Mouse (Mus musculus): Measurements from ENCODE around the gene Gm11634. TPM values are rescaled to one million over a fixed set of nuclear protein-coding genes. Genes with fewer than 3 reads are reported as not detected.
A peak's percentile ranks its signal among the peaks of the same experiment; 100 is the strongest.

The Gm11634 gene
- polyA plus RNA-seq, 1 experiment from 2014 or later = not detected

DNA sequence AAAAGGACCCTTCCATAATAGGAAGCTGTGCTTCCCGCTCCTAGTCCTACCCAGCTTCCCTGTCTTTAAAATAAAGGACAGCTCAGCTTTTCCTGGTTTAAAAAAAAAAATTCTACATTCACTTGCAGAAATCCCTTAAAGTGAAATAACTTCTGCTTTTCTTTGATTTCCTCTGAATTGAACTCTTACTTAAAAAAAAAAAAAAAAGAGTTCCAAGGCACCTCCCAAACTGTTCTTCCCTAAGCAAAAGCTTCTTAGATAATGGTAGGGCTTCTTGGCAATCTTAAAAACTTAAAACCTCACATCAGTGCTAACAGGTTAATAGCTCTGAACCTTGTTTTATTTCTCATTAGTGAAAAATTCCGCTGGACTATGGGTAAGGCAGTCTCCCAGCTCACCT lies 15.9 kb downstream of the Gm11634 start:
- no peak for ATAC-seq (ENCODE audit: low FRiP score, low read depth)
- H3K9me3 ChIP-seq = no peaks in the 10 kb centered on the region
- no peak overlapping the region for H3K4me2 ChIP-seq
- H3K27ac ChIP-seq (replicated peaks) = no peak overlapping the region
- no peak overlapping the region for H3K9ac ChIP-seq
- 86% methylated on average over 2 of the region's 2 CpGs for whole genome bisulfite sequencing
- H3K4me1 ChIP-seq (replicated peaks) = no peaks in the 10 kb centered on the region
- H3K36me3 ChIP-seq = peaks cover 29% of the 10 kb centered on the region
- H3K27me3 ChIP-seq = no peaks in the 10 kb centered on the region
- H3K4me3 ChIP-seq = no peak overlapping the region

DNA sequence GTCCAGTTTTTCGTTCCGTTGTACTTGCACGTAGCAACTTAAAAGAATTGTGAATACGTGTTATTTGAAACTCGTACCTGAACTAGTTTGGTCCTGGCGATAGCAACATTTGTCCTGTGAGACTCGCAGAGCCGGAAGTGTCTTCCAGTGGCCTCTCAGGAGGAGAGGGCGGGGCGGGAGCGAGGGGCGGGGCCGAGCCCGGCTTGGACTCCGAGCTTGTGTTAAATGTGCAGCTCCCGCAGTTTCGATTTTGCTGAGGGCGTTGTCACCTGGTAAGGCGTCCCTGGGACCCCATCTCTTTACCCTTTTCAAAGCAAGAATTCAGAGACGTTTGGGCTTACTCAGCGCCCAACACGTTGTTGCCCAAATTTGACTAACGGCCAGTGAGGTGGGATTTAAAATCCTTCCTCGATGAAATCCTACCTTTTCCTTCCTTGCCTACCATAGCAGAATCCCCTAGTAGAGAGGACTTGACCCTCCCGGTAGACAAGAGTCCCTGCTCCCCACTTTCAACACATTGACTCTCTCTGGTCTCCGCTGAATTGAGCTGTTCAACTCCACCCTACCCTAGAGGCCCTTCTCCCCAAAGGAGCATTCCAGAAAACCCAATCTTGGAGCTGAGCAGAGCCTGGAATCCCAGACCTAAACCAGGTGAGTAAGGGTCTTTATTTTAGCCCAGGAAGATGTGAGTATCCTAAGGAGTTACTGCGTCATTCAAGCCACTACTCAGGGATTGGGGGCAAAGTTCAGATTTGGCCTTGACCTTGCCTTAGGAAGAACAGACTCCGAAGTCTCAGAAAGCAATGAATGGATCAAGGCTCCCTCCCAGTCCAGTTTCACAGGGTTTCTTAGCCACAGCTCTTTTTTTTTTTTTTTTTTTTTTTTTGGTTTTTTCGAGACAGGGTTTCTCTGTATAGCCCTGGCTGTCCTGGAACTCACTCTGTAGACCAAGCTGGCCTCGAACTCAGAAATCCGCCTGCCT lies 16.7 kb downstream of the Gm11634 start, which contains the start of gene Tmem106a:
Tmem106a (plus strand) TSS at position 189 of the 982 bp plus-strand sequence.
- Histone ChIP-seq H3K27ac (replicated peaks) (no peak within 1 kb of the TSS), H3K4me2 (peak within 1 kb of the TSS; percentile 47), H3K9me3 (no peaks in the 10 kb centered on the region), H3K27me3 (no peaks in the 10 kb centered on the region), H3K4me3 (peak within 1 kb of the TSS; percentile 19), H3K9ac (no peak within 1 kb of the TSS), H3K4me1 (replicated peaks) (no peaks in the 10 kb centered on the region), H3K36me3 (peaks cover 38% of the 10 kb centered on the region)
- ATAC-seq (ENCODE audit: low FRiP score, low read depth) = no peak
- 22% methylated on average over 31 of the region's 31 CpGs for WGBS

DNA sequence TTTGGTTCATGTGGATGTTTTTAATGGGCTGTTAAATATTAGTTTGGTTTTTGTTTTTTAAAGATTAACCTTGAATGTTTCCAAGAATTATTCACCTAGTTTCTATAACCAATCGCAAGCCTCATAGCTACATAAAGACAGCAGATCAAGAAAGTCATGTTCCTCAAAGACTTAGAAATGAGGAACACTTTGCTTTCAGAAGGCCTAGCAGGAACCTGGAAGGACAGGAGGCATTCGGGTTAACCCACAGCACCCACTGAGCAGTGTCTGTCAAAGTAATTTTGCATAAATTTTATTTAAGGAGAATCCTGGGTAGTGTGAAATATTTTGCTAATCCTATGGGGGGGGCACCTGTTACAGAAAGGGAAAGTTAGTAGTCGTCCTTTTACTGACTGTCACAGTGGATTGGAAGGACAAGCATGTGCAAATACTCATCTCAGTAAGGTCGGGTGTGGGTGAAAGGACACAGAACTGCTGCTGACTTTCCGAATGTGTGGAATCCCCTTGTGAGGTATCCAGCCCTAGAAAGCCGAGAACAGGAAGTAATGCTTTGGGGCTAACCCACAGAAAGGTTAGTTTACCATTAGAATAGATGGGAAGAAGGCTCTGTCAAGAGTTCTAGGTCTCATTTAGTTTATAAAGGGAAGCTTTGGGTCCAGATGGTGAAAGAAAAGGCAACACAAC lies 17.8 kb downstream of the Gm11634 start:
- WGBS = 81% methylated on average over 6 of the region's 6 CpGs
- Histone ChIP-seq H3K9ac (no peak overlapping the region), H3K4me2 (no peak overlapping the region), H3K4me1 (replicated peaks) (no peaks in the 10 kb centered on the region), H3K27me3 (no peaks in the 10 kb centered on the region), H3K4me3 (no peak overlapping the region), H3K9me3 (no peaks in the 10 kb centered on the region), H3K36me3 (peaks cover 49% of the 10 kb centered on the region), H3K27ac (replicated peaks) (no peak overlapping the region)
- ATAC-seq (ENCODE audit: low FRiP score, low read depth) = no peak

DNA sequence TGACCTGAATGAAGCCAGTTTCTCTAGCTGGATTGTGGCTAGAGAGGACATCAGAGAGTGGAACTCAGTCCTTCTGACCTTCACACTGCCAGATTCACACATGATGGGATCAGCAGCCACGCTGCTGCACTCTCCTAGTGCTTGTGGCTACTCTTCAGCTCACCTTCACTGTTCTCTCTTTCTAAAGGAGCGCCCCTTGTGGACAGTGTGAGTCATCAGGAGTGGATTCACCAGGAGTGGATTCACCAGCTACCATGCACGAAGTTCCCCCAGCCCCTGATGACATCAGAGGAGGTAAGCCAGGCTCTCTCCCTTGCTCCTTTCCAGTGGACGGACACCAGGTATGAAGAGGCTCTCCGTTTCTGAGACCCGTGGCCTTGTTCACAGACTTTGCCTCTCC lies 22.9 kb downstream of the Gm11634 start:
- WGBS = 80% methylated on average over 6 of the region's 6 CpGs
- ATAC-seq (ENCODE audit: low FRiP score, low read depth) = no peak
- Histone ChIP-seq H3K9ac (no peak overlapping the region), H3K4me2 (no peak overlapping the region), H3K27ac (replicated peaks) (no peak overlapping the region), H3K27me3 (no peaks in the 10 kb centered on the region), H3K4me1 (replicated peaks) (no peaks in the 10 kb centered on the region), H3K4me3 (no peak overlapping the region), H3K9me3 (no peaks in the 10 kb centered on the region), H3K36me3 (peaks cover 93% of the 10 kb centered on the region)

DNA sequence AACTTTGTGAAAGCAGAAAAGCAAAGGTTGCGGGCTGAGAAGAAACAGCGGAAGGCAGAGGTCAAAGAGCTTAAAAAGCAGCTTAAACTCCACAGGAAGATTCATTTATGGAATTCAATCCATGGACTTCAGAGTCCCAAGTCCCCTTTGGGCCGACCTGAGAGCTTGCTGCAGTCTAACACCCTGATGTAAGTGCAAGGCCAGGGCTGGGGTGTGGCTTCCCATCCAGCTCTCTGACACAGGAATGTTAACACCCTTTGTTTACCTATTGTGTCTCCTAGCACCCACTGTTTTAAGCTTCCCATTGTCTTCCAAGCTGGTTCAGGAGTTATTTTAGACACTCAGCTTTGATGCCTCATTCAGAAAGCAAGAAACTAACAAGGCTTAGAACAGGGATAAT lies 30.6 kb downstream of the Gm11634 start:
- WGBS = 83% methylated on average over 3 of the region's 3 CpGs

DNA sequence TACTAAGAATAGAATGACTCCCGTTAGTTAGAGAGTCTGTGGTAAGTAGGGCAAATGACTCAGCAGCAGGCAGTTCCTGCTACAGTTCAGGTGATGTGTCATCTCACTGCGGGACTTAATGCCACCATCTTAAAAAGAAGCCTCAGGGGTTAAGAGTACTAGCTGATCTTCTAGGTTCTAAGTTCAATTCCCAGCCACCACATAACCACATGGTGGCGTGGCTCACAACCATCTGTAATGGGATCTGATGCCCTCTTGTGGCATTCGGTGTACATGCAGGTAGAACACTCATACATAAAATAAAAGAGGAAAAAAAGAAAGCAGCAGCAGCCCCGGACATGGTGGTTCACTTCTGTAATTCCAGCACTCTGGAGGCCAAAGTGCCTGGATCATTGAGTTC lies 36.7 kb downstream of the Gm11634 start:
- no peaks in the 10 kb centered on the region for H3K4me1 ChIP-seq (replicated peaks)
- no peak for ATAC-seq (ENCODE audit: low FRiP score, low read depth)

More for the DNA sequence above, 30.6 kb downstream of the Gm11634 start:
- Histone ChIP-seq H3K4me1 (replicated peaks) (no peaks in the 10 kb centered on the region), H3K9me3 (no peaks in the 10 kb centered on the region), H3K4me3 (no peak overlapping the region), H3K27me3 (no peaks in the 10 kb centered on the region), H3K27ac (replicated peaks) (no peak overlapping the region), H3K36me3 (peaks cover 86% of the 10 kb centered on the region), H3K9ac (no peak overlapping the region), H3K4me2 (no peak overlapping the region)
- ATAC-seq (ENCODE audit: low FRiP score, low read depth) = no peak

DNA sequence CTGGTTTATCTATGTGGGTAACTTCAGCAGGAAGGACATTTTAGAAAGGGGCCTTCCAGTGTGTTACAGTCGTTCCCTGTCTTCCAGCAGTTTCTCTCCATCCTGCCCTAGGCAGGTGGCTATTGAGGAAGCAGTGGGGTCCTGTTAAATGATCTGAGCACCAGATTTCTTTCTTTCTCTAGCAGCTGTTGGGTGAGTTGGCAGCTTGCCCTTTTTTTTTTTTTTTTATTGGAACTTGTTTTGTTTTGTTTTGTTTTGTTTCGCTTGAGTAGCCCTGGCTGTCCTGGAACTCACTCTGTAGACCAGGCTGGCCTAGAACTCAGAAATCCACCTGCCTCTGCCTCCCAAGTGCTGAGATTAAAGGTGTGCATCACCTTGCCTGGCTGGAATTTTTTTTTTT lies 42.1 kb downstream of the Gm11634 start:
- ATAC-seq (ENCODE audit: low FRiP score, low read depth) = no peak
- Histone ChIP-seq H3K9ac (no peak overlapping the region), H3K27me3 (no peaks in the 10 kb centered on the region), H3K9me3 (no peaks in the 10 kb centered on the region), H3K27ac (replicated peaks) (no peak overlapping the region), H3K4me3 (no peak overlapping the region), H3K4me1 (replicated peaks) (peaks cover 27% of the 10 kb centered on the region), H3K4me2 (no peak overlapping the region), H3K36me3 (peaks cover 40% of the 10 kb centered on the region)
- WGBS = 59% methylated on average over 2 of the region's 2 CpGs

More for the DNA sequence above, 36.7 kb downstream of the Gm11634 start:
- no peak overlapping the region for H3K9ac ChIP-seq
- 38% methylated on average over 5 of the region's 5 CpGs for WGBS
- H3K4me3 ChIP-seq = no peak overlapping the region
- no peak overlapping the region for H3K4me2 ChIP-seq
- no peaks in the 10 kb centered on the region for H3K27me3 ChIP-seq
- no peak overlapping the region for H3K27ac ChIP-seq (replicated peaks)
- H3K9me3 ChIP-seq = no peaks in the 10 kb centered on the region
- peaks cover 67% of the 10 kb centered on the region for H3K36me3 ChIP-seq

DNA sequence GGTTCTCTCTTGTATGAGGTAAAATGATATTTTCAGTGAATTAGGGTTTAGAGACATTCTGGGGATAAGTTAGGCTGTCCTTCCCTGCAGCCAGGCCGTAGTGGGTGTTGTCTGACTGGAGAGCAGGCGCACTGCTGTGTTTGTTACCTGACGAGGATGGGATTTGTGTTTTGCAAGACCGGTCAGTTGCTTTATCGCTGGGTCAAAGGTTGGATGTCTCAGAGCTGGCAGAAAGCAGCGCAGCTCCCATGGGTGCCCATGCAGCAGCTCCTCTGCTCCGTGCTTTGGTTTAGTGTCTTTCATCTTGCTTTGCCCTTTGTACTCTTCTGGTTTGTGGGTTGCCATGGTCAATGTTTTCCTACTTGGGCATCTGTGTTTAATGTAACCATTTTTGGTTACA lies 42.5 kb downstream of the Gm11634 start:
- peaks cover 39% of the 10 kb centered on the region for H3K36me3 ChIP-seq
- H3K27ac ChIP-seq (replicated peaks) = no peak overlapping the region
- WGBS = 92% methylated on average over 7 of the region's 7 CpGs

DNA sequence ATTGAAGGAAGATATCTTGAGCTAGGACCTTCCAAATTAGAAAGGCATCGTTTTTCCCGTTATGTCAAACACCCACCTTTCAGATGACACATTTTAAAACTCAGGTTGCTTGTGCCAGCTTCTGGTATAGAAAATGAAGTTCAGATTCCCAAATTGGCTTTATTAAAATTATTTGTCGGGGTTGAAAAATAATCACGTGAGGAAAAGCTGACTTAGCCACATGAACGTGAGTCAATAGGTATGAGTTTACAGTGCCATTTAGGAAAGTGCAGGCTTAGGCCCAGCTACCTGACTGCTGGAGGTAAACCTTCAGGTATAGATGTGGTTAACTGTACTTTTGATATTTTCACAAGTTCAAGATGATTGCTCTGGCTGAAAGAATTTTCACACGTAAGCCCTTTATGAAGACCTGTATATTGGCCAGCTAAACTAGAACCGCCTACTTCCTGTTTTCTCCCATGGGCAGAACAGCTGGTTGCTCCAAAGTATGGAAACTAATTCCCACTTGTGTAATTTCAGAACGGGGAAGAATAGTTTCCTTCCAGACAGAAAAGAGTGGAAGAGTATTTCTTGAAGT lies 45.6 kb downstream of the Gm11634 start:
- peaks cover 37% of the 10 kb centered on the region for H3K4me1 ChIP-seq (replicated peaks)
- H3K9me3 ChIP-seq = no peaks in the 10 kb centered on the region
- H3K36me3 ChIP-seq = peaks cover 18% of the 10 kb centered on the region; the same call in 1 of the 2 replicates
- peak overlapping the region; percentile 97 for H3K27ac ChIP-seq (replicated peaks)
- peak overlapping the region; percentile 73 for H3K9ac ChIP-seq
- ATAC-seq (ENCODE audit: low FRiP score, low read depth) = no peak
- WGBS = 21% methylated on average over 8 of the region's 8 CpGs
- H3K4me3 ChIP-seq = peak overlapping the region; percentile 80
- peak overlapping the region; percentile 70 for H3K4me2 ChIP-seq
- H3K27me3 ChIP-seq = no peaks in the 10 kb centered on the region

More for the DNA sequence above, 42.5 kb downstream of the Gm11634 start:
- no peak overlapping the region for H3K9ac ChIP-seq
- ATAC-seq (ENCODE audit: low FRiP score, low read depth) = no peak
- no peak overlapping the region for H3K4me3 ChIP-seq
- no peak overlapping the region for H3K4me2 ChIP-seq
- H3K4me1 ChIP-seq (replicated peaks) = peaks cover 27% of the 10 kb centered on the region
- H3K9me3 ChIP-seq = no peaks in the 10 kb centered on the region
- H3K27me3 ChIP-seq = no peaks in the 10 kb centered on the region

DNA sequence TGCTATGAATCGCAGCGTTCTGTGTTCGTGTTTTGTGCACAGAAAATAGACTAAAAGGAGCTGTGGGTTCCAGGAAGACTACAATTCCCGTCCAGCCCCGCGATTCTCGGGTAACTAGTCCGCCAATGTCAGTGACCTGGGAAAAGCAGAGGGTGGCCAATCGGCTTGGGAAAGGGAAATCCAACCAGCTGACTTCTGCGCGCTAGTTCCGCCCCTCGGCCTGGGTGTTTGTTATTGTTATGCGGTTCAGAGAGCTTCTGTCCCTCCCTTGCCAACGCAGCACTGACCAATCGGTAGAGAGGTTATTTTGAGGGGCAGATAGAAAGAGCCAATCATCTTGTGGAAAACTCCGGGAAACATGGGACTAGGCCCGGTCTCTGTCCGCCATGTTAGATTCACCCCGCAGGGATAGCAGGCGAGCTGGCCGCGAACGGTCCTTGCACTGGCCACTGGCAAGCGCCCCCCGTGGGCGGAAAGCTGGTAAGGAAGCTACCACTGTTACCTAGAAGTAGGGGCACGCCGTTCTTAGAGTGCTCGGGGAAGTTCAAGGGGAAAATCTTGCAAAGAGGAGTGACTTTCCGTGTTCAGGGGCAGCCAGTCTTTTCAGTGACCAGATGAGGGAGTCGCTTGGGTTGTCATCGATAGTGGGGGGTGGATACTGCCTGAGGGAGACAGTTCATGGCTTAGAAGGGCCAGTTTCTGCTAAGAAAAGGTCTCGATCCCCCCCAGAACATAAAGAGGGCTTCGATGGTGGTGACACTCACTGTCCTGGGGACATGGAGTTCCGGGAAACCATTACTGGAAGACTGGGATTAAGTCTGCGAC lies 46.4 kb downstream of the Gm11634 start:
- Histone ChIP-seq H3K4me2 (peak overlapping the region; percentile 70), H3K9me3 (no peaks in the 10 kb centered on the region), H3K4me3 (peak overlapping the region; percentile 80), H3K27me3 (no peaks in the 10 kb centered on the region), H3K4me1 (replicated peaks) (peaks cover 37% of the 10 kb centered on the region), H3K36me3 (peaks cover 11% of the 10 kb centered on the region; the same call in 1 of the 2 replicates), H3K27ac (replicated peaks) (peak overlapping the region; percentile 97), H3K9ac (peak overlapping the region; percentile 73)
- WGBS = under 1% methylated on average over 37 of the region's 37 CpGs
- ATAC-seq (ENCODE audit: low FRiP score, low read depth) = peak; percentile 99

DNA sequence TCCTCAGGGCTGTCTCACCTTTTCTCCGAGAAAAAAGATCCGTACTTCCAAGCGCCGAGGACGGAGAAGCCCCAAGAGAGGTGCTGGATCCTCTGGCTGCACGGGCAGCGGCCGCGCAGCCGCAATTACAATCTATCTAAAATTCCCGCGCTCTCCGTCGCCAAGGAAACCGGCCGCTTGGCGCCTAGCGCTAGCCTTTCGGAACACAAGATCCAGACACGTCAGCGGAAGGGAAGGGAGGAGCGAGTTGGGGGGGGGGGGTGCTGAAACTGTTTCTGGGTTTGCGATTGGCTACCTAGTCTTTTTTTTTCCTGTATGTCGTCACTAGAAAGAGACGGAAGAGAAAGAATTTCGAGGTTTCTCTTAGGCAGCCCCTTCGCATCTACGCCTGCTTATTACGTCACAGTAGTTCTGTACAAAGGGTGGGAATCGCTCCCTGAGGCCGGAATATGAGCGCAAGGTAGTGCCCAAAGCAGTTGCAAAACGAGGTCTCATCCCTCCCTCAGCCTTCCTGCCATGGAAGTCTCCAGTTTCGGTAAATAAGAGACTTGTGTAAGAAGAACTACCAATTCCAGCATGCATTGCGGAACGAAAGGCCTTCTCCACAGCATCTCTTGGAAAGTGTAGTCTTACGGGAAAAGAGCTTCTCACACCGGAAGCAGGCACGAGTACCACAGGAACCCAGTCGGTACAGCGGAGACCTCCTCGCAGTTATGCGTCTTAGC lies 47.1 kb downstream of the Gm11634 start, which contains the start of the genes Brca1 and Nbr1:
Brca1 (minus strand) TSS at position 205 of the 725 bp plus-strand sequence.
Nbr1 (plus strand) TSS at position 399 of the 725 bp plus-strand sequence.
- H3K4me3 ChIP-seq = peak within 1 kb of the TSS; percentile 80
- H3K4me1 ChIP-seq (replicated peaks) = peaks cover 37% of the 10 kb centered on the region
- peak; percentile 81 for ATAC-seq (ENCODE audit: low FRiP score, low read depth)
- H3K36me3 ChIP-seq = peaks cover 5% of the 10 kb centered on the region; the same call in 1 of the 2 replicates
- under 1% methylated on average over 43 of the region's 43 CpGs for WGBS
- H3K9ac ChIP-seq = peak within 1 kb of the TSS; percentile 73
- H3K4me2 ChIP-seq = peak within 1 kb of the TSS; percentile 70
- H3K9me3 ChIP-seq = no peaks in the 10 kb centered on the region
- no peaks in the 10 kb centered on the region for H3K27me3 ChIP-seq
- peak within 1 kb of the TSS; percentile 97 for H3K27ac ChIP-seq (replicated peaks)

All from hindbrain, embryonic 15.5 days (tissue).